Mouse (Mus musculus): ENCODE data around the gene Knstrn.

Knstrn gene

DNA sequence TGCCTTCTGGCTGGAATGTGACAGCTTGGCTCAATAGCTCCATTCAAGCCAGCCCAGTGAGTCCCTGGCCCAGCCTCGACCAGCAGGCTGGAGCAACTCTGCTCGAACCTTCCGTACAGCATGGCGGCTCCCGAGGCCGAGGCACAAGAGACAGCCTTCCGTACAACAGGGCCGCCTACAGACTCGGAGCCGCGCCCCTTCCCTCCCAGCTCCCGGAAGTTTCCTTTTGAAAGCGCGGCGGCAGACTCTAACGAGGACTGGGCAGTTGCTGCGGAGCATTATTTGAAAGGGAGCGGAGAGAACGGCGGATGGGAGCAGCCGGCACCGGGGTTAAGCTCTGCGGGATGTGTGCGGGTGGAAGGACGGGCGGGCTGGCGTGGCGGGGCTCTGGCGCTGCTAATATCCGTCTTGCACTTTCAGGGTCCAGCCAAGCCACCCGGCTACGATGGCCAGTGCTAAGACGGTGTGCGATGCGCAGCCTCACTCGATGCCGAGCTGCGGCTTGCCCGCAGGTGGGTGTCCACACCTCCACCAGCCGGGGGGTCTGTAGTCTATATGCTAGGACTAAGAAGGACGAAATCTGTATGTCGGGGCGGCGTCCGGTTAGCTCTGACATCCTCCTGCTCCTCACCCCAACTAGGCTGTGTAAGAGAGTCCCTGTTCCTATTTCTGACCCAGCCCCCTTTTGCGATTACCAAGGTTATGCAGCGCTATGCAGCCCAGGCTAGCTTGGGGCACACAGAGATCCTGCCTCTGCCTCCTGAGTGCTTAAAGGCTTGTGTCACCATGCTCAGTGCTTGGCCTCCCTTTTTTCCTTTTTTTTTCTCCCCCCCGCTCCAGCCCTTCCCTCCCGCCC lies at the start of gene Knstrn:
Gene Knstrn, plus strand, starts transcription at position 23 of the 856 bp plus-strand sequence.
- peak; percentile 91 for DNase-seq

DNA sequence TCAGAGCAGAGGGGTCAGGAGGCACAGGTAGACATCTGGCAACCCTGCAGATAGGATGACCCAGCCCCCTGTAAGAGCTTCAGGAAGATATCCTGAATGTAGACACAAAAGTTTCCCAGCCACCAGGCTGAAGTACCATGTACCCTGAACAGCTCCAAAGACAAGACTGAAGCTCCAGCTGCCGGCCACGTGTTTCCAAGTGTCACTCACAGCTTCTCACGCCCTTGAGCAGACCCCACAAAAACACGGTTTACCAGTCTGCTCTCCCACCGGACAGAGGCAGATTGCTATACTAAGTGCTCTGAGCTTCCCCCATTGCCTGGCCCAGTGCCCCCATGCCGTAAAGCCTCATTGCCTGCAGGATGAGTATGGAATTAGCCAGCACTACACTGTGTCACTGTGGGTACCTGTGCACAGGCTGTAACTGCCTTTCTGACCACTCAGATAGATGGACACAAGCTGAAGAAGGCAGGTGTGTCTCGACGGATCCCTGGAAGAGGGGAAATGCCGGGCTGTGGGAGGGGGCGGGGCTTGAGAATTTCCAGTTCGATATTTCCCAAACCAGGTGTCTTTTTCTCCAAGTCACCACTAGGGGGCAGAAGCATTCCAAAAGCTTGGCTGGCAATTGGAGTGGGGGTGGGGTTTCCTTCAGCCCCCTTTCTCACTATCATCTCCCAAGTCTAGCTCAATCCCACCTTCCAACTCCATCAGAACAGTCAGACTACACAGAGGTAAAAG lies 49.5 kb upstream of the Knstrn start:
- DNase-seq: peak; percentile 62

DNA sequence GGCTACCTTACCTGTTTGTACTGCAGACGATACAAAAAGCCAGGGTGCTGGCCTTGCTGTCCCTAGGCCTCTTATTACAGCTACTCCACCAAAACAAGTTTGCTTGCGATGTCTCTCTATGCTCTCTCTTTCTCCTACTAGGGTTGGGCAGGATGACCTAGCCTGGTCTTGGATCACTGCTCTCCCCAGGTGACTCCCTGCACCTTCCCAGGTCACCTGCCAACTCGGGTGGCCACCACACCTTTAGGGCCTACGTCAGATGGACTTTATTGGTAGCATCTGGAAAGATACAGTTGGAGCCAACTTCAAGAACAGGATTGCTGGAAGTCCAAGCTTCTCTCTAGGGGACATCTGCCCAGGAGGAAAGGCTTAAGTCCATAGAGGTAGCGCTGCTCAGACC lies 48.9 kb upstream of the Knstrn start:
- DNase-seq: no peak

DNA sequence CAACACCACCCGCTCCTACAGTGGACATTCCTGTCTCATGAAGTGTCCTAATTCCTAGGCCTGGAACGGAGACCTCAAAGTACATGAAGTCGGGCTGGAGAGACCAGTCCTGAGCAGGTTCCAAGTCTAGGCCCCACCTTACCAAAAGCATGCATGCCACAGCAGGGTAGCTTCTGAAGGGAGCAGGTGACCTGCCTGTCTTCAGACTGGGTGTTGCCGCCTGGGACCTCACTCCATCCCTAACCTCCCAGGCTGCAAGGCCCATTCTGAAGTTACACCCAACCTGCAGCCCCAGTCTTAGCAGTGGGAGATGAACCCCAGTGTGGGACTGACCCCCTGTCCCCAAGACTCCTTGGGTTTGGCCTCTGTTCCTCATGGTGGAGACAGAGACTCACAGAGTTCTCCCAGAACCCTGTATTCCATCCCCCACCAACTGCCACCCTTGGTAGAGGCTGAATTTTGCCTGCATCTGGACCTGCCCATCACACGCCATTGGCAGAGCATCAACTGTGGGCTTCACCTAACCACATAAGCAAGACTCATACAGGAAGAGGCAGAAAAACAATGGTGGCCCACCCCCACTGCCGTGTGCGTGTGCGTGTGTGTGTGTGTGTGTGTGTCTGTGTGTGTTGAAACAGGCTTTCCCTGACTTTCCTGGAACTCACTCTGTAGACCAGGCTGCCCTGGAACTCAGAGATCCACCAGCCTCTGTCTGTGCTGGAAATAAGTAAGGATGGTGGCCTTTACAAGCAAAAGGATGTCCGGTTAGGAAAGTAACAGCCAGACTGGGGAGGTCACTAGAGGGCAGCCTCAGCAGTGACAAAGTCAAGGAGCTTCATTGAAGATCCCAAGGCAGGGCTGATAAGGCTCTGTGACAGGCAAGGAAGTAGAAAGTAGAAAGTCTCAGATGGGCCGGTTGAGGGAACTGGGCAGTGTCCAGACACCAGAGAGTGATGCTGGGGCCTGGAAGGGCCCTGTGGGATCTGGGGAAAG lies 47.5 kb upstream of the Knstrn start:
- no peak for DNase-seq

DNA sequence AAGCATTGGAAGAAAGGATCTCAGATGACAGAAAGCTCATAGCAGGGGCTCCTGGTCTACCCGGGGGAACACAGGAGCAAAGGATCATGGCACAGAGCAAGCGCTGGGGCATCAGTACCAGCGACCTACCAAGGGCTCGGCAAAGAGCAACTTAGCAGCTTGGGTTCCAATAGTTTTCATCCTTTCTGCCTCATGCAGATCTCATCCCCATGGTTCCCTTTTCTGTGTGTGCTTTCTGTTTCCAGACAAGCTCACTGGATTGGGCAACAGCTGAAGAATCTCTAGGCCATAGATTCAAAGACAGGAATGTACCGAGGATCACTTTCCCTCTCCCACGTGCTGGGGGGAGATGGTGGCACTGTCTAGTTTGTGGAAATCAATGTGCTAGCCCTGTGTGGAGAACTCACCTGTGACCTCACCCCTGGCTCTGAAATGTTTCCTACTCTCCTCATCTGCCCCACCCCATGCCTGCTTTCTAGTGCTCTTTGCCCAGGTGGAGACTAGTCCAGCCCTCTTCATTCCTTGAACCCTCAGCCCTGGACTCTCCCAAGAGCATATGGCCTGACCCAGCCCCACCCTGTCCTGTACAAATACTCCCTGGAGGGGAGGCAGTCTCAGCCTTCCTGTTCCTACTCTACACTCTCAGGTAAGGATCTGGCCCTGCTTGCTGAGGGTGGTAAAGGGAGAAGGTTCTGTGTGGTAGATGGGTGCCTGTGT lies 41.5 kb upstream of the Knstrn start, which contains the start of gene Phgr1:
Gene Phgr1, plus strand, starts transcription at position 612 of the 717 bp plus-strand sequence.
- DNase-seq: no peak

DNA sequence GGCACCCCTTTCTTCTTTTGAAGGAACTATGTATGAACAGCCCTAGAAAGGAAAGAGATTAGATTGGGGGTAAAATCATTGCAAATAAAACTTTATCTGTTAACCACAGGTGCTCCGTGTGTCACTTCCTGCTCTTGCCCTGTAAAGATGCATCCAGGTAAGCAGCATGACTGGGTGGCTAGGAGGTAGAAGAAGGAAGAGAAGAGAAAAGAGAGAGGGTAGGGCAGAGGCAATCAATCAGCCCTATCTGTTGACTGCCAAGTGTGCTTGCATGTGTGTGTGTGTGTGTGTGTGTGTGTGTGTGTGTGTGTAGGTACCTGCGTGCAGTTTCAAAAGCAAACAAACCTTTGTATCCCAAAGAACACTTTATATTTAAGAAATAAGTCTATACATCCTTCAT lies 39.3 kb upstream of the Knstrn start:
- DNase-seq: no peak

DNA sequence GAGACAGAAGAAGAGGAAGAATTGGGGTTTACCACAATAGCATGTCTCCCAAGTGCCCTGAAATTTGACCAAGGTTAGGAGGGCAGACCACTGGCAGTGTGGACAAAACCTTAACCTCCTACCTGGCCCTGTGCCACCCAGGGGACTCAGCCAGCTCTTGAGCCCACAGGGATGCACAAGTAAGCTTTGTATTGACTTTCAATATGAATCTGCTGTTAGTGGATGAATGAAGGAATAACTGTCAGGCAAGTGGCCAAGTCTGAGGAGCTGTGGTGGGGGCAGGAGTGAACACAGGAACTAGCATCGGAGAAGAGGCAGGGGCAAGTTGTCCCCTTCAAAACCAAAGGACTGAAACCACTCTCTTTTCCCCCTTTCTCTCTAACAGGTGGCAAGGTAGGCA lies 38.4 kb upstream of the Knstrn start:
- DNase-seq: no peak

DNA sequence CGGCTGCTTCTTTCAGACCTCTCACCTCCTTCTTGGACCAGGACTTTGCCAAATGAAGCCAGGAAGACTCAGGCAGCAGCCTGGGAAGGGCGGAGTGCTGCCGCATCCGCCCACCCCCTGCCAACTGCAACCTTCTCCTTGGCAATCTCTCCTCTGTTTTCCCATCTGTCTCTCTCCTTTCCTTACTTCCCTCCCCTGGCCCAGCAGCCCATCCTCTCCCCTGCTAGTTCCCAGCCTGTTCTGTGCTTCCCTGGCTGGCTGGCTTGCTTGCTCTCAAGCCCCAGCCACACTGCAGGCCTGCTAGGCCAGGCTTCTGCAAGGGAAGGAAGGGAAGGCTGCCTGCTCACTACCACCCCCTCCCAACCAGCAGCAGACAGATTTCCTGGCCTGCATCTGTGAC lies 38.0 kb upstream of the Knstrn start:
- DNase-seq: no peak

DNA sequence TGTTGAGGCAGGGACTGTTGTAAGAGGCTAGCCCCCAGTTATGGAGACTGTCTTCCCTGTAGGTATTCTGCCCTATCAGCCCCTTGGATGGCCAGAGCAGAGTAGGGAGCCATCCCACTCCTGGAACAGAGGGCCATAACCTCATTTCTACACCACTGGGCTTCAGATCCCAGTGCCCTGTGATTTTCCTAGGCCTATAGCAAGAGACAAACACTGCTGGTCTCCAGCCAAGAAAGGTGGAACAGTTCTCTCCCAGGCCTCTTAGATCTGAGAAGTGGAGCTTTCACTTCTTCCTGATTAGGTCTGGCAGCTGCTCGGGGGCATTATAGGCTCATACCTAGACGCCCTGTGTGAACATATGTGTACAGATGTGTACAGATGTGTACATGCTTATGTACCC lies 37.5 kb upstream of the Knstrn start:
- DNase-seq: no peak

DNA sequence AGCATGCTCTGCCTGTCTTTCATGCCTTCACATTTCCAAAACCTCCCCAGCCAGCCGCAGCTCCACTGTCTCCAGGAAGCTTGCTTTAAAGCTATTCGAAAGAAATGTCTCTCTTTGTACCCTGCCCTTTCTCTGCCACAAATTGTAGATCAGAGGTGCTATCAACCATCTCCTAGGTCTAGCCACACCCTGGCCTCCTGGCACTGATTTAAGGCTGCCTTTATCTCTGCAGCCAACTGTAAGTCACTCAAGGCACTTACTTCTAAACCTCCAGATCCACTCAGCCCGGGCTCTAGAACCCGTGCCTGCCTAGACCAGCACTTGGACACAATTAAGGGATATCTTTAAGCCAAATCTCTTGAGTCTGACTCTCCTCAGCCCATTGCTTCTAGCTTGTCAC lies 35.4 kb upstream of the Knstrn start:
- no peak for DNase-seq

DNA sequence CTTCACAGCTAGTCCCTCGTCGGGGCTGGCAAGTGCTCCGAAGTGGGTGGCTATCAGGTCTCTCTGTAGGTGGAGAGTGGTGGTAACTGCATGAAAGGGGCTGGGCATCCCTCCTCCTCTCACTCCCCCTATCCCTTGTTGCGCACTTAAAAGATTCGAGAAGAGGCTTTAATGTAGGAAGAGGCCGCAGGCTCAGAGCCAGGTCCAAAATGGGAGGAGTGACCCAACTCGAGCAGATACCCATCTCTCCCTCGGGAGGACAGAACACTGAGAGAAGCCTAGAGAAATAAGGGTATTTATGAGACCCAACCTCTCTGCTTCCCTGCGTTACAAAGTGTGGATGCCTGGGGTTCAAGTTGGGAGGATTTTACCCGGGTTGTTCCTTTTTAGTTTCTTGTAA lies 34.7 kb upstream of the Knstrn start:
- DNase-seq: no peak

DNA sequence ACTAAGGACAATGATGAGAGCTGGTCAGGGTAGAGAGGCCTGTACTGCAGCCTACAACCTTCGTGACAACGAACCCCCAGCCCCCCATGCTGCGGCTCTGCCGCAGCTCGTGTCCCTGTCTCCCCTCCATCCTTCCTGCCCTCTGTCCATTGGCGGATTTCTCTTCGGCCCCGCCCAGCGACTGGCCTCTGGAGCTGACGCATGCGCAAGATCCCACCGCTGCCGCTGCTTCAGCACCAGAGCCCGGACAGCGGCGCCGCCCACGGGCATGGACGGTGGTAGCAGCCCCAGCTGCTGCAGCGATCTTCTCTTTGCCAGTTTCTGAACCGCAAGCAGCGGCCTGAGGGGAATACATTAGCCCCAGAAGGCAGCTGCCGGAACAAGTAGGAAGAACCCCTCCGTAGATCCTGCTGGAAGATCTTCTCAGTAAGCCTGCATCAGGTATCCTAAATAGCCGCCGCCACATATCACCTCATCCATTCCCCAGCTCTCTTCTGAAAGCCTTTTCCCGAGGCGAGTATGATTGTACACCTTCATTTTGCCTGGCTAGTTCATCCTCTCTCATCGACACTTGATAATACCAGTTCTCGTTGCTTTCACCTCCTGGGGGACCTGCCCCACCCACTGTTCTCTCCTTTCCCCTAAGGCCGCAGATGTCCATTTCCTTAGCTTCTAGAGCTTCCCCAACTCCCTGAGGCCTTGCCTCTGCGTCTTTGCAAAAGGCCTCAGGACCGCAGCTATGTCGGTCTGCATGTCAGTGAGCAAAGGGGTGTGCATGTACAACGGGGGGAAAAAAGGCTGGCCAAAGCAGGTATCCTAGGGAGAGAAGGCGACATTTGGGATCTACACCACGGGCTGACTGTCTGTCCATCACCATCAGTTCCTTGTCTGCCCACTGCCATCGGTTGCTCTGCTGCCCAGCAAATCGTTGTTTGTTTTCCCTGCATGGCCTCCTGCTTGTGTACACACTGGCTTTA lies 34.0 kb upstream of the Knstrn start, which contains the start of gene Disp2:
Gene Disp2, plus strand, starts transcription at position 216 of the 977 bp plus-strand sequence.
- peak; percentile 86 for DNase-seq

DNA sequence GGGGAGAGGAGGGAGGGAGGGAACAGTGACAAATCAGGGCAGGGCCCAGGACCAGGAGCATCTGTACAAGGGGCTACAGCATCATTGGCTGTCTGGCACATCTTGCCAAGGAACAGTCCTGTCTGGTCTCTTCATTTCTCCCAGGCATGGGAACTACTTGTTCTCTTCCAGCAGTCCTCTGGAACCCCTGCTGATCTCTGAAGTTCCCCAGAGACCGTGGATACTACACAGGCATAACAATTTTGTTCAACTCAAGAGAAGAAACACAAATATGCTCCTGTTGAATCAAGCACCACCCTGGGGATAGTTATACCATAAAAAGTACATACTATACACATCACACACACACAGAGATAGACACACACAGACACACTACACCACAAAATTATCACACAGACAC lies 32.7 kb upstream of the Knstrn start:
- no peak for DNase-seq

DNA sequence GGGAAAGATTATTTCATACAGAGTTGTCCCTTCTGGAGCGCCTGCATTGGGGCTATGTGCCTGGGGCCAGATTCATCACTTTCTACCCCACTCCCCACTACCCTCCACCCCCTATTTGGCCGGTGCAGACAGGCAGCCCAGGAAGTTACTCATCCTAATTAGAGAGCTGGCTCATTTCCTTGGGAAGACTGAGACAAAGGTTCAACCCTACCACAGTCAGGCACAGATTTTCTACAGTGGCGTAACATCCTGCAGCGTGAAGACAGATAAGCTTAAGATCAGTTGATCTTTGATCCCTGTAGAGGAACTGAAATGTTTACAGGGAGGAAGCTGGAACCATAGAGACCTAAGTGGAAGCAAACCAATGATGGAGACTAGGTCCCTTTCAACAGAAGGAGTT lies 31.5 kb upstream of the Knstrn start:
- DNase-seq: no peak

DNA sequence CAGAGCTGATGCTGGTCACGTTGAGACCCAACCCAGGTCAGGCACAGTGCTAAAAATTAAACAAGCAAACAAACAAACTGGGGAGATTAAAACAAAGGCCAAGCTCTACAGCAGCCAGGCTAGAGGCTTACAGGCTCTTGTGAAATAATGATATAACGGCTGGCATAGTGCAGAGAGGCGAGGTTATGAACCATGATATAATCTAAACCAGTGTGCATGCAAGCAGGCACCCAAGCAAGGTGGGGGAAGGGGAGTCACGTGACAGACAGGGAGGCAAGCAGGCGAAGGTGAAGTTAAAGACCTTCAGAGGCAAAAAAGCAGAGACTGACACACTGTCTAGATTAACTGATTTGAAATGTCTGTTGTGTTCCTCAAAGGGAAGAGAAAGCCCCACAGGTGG lies 30.7 kb upstream of the Knstrn start:
- peak; percentile 22 for DNase-seq

DNA sequence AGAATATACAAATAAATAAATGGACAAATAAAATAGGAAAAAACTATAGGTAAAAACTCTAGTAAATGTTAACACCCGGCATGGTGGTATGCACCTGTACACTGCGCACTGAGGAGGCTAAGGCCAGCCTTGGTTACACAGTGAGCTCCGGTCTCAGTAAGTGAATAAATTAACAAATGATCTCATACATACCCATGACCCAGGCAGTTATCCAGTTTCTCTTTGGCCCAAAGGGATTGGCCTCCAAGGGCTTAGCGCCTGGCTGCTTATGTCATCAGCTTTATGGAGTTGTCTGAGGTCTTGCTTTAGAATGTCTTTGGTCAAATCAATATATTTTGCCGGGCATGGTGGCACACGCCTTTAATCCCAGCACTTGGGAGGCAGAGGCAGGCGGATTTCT lies 30.1 kb upstream of the Knstrn start:
- DNase-seq: no peak

DNA sequence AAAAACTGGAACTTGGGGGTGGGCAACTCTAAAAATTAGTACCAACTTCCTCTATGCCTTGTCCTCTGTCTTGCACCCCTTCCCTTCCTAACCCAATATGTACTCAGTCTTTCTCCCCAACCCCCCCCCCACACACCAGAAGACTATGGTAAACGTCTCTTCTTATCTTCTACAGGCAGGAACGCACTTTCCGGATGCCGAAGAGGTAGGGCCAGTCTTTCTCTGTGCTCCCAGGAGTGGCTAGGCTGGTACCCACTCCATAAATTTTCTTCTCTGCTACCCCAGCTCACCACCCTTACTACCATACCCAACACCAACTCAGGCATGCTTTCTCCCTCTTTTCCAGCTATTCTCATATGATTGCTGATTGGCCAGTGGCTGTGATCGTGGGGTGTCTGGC lies 27.3 kb upstream of the Knstrn start:
- no peak for DNase-seq

DNA sequence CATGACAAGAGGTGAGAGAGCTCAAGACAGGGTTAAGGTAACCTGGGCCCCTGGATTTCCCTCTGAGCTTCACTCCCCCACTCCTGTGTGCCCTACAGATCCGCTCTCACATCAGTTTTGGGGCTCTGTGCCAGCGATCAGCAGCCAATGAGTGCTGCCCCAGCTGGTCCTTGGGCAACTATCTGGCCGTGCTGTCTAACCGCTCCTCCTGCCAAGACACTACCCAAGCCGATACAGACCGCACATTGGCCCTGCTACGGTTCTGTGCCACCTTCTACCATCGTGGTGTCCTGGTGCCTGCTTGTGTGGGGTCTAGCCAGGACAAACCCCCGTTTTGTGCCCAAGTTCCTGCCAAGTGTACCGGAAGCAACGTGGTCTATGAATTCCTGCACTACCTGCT lies 24.3 kb upstream of the Knstrn start:
- no peak for DNase-seq

DNA sequence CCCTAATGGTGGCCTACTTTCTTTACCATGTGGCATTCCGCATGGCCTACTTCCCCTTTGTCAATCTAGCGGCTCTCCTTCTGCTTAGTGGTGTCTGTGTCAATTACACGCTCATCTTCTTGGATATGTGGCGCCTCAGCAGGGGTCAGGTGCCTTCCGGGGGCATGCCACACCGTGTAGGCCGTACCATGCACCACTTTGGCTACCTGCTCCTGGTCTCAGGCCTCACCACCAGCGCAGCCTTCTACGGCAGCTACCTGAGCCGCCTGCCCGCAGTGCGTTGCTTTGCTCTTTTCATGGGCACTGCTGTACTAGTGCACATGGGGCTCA lies 23.6 kb upstream of the Knstrn start:
- no peak for DNase-seq

DNA sequence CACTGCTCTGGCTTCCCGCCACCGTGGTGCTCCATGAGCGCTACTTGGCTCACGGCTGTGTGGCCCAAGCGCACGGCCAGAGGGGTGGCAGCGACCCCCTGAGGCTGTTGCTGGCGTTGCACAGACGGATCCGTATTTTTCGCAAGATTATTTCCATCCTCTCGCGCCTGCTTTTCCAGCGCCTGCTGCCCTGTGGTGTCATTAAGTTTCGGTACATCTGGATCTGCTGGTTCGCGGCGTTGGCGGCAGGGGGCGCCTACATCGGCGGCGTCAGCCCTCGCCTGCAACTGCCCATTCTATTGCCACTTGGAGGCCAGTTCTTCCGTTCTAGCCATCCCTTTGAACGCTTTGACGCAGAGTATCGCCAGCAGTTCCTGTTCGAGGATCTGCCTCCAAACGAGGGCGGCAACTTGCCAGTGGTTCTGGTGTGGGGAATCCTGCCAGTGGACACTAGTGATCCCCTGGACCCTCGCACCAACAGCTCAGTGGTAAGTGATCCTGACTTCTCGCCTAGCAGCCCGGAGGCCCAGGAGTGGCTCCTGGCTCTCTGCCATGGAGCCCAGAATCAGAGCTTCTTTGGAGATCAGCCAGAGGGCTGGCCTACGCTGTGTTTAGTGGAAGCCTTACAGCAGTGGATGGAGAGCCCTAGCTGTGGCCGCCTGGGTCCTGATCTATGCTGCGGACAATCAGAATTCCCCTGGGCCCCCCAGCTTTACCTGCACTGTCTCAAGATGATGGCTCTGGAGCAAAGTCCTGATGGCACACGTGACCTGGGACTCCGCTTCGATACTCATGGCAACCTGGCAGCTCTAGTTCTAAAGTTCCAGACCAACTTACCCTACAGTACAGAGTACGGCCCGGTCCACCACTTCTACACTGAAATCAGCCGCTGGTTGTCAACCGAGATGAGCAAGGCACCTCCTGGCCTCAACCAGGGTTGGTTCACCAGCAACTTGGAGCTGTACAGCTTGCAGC lies 23.0 kb upstream of the Knstrn start:
- DNase-seq: peak; percentile 52
